Mouse (Mus musculus) retina, postnatal 1 day (tissue): ENCODE measurements around the gene Trabd2b.

ENCODE experiments used
- DNase-seq: peaks from one replicate; pipeline ENCODE4 v3.0.0-alpha.2; 2012

Trabd2b gene

DNA sequence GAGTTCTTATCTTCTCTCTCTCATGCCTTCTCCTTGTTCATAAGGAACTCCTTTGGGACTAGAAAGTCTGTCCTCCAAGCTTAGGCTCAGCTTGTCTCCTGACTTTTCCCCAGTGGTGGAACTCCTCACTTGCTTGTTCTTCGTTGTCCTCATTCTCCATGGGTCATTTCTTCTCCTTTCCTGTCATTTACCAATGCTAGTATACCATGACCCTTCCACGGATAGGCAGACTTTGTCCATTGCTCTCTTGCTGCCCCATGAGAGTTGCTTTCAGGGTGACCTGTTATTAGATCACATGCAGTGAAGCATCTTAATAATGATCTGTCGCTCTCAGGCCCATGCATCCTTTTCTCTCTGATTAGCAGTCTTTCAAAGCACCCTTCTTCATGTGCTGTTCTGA is 46.6 kb downstream of the Trabd2b start:
- no peak for DNase-seq

DNA sequence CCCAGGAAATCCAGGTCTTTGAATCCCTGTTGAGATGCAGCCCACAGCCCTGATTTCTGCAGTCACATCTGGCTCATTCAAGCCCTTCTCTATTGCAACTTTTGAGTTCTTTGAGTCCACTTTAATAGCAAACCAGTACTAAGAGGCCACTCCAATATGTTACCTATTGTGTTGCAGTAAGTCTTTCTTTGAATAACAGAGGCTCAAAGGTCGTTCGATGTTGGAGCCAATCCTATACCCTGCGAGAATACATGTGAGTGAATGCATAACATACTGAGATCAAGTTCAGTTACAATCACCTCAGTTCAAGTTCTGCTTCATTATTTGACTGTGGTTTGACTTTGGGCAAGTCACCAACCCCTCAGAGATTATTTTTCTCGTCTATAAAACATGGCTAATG is 47.5 kb downstream of the Trabd2b start:
- no peak for DNase-seq

DNA sequence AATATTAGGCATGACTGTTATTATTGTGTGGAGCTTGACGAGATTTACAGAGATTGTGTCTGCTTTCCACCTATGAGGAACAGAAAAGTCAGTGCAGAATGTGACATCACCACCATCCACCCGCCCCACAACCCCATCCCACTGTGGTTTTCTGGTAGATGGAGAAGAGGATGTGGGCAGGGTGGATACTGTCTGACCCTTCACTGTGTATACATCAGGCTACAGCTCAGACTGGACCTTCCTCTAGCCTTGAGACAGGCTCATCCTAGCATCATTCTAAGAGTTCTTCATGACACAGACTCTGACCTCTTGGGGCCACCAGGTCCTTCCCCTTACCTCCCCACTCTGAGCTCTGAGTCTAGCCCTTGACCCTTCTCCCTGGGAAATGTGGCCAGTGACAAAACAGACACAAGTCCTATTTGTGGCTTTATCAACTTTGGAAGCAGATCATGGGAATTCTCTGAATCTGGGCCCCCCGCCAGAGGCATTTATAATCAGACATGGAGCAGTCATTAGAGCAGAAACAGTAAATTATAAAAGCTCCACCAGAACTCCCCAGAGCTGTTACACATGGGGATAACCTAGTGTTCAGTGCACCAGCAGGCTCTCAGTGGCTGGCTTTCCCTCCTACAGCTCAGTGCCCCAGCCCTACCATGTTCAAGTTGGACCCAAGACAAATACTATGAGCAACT is 48.1 kb downstream of the Trabd2b start:
- DNase-seq, result no peak

DNA sequence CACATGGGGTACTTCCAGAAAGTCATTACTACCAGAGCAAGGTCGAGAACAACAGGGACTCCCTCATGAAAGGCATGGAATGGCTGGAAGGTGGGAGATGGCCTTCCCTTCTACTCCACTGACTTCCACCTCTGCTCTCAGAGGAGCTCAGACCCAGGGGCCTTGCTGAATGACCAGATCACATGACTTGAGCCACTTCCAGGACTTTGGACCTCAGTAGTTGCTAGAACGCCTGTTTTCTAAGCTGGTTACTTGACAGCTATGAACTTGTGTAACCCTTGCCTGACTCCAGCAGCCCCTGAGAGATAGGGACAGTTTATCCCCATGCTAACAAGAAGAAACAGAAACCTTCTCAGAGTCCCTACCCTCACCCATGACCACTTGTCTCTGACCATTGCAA is 50.6 kb downstream of the Trabd2b start:
- no peak for DNase-seq

DNA sequence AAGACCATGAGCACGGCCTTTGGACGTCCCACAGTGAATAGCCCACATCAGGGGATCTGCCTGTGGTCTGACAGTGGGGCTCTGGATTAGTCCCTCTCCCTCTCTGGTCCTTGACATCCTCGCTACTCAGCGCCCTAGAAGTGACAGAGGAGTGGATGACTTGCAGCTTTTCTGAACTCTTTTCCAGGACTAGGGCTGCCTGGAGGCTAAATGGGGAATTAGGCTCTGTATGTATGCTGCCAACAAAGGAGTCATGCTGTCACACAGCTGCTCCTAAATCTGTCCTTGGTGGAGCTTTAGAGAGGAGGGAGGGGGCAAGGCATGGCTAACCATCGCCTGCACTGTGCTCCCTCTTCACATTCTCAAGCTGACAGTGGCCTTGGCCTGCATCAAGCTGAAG is 53.1 kb downstream of the Trabd2b start:
- DNase-seq, result peak; percentile 70

DNA sequence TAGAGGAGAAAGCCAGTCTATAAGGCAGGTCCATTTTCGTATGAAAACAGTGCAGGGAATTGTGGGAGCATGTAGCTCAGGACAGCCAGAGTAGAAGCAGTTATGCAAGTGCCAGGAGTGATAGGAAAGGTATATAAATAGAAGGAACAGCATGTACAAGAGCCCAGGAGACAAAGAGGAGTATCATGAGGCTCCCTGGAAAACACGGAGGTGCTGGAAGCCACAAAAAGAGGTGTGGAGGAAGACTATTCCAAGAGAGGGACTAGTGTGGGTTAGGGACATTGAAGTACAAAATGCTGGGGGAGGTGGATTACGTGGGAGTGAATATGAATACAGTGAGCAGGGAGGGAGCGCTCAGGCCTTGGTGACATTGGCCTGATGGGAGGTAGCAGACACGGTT is 53.9 kb downstream of the Trabd2b start:
- no peak for DNase-seq

DNA sequence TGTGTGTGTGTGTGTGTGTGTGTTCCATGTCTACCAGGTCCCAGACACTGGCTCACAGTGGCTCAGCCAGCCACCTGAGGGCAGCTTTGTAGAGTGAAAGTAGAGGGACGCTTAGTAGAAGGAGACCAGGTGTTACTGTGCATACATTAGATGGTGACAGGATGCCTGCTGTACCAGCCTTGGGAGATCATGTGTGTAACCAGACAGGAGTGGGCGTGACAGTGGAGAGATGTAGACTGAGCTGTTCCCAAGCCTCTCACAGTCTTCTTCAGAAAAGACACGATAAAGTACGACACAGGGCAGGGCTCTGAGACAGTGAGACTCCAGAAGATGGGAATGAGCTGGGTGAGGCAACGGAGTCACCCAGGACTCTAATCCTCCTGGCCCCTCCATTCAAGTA is 54.6 kb downstream of the Trabd2b start:
- no peak for DNase-seq

DNA sequence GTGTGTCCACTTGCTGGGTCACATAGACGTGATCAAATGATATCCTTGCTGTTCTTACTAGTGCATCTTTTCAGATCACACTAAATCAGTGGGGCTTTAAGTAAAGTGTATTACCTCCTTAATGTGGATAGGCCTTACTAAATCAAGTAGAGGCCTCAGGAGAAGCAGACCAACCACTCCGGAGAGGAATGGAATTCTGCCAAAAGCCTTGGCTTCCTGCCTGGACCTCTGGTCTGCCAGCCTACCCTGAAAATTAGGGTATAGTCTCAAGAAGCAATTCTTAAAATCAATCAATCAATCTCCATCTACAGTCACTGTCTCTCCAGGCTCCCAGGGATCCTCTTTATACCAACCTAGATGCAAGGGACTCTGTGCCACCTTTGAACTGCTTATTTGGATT is 59.1 kb downstream of the Trabd2b start:
- DNase-seq, result no peak

DNA sequence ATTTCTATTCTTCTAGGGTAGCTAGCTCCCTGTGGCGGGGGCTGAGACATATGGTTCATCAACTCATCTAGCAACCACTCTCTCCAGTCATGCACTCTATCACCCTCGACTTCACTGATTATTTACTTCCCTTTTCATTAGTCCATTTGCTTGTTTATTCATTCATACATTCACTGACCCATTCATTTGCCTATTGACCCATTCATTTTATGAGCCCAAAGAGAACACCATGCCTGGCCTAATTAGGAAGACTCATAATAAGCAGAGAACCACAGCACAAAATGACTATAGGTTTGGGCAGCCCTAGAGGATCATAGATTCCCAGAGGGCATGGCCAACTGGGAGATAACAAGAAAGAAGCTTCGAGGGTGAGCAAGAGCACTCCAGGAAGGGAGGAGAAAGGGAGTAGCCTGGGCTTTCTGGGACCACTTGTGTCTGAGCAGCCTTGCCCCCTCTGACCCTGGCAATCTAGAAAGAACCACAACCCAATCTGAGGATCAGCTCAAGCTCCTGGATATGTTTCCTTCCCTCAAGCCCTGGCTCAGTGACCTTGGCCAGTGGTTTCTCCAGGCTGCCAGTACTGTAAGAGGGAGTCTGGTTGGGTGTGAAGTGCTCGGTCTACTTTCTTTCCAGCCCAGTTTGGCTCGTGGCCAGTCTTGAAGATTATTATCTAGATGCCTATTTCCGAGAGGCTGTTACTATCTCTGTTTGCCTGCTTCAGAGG is 61.0 kb downstream of the Trabd2b start:
- peak; percentile 62 for DNase-seq

DNA sequence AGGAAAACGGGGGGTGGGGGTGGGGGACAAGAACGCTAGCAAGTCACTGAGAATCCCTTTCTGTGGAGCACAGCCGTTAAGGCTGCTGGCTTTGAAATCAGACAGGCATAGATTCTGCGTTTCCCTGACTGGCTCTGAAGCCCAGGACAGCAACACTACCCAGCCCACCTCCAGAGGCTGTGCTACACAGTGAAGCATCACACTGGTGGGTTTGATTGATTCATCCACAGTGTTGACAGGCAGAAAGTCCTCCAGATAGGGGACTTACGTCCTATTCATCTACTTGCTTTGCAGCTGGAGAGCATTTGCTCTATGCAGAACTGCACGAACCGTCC is 61.5 kb downstream of the Trabd2b start:
- no peak for DNase-seq

DNA sequence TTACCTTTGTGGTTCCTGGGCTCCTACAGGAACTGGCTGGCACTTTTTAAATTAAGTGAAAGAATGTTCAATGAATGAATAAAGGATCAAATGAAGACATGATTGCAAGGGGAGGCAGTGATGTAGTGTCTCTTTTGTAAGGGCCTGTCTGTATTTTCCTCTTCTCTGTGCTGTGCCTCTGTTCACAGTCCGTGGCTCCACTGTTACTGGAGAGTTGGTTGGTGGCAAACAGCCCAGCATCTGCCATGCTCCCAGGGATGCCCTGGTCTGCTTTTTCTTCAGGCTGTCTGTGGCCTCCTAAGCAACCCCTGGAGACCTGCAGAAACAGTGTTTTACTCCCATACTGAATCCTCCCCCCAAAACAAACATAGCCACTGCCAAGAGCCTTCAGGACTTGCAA is 63.4 kb downstream of the Trabd2b start:
- DNase-seq, result no peak

DNA sequence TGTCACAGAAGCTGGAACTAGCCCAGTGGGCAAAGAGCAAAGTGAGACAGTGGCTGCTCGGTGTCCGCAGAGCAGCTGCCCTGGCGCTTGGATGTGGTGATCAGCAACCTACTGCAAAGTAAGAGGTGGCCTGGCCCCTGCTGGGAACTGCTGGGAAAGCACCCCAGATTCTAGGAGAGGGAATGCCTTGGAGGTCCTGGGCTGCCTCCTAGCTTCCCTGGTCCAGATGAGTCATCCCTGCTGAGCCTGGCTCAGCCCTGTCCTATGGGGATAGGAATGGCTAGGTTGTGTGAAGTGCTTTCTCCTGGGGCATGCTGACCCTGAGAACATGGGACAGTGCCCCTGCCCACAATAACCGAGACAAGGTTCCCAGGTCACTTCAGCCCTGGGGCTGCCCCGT is 65.6 kb downstream of the Trabd2b start:
- DNase-seq, result peak; percentile 11

DNA sequence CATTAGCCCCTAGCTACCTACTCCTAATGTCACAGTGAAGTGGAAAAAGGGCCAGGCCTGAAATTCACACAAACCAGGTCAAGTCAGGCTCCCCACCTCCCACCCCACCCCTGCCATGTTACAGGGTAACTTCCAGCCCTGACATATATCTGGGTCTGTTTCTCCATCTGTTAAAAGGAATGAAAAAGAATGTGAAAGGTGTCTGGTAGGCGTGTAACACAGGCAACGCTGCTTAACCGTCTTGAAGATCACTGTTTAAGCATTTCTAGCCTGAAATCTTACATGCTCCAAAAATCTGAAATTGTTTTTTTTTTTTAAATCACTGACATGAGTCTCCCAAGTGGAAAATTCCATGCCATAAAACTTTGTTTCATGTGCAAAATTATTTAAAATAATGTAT is 69.8 kb downstream of the Trabd2b start:
- no peak for DNase-seq

DNA sequence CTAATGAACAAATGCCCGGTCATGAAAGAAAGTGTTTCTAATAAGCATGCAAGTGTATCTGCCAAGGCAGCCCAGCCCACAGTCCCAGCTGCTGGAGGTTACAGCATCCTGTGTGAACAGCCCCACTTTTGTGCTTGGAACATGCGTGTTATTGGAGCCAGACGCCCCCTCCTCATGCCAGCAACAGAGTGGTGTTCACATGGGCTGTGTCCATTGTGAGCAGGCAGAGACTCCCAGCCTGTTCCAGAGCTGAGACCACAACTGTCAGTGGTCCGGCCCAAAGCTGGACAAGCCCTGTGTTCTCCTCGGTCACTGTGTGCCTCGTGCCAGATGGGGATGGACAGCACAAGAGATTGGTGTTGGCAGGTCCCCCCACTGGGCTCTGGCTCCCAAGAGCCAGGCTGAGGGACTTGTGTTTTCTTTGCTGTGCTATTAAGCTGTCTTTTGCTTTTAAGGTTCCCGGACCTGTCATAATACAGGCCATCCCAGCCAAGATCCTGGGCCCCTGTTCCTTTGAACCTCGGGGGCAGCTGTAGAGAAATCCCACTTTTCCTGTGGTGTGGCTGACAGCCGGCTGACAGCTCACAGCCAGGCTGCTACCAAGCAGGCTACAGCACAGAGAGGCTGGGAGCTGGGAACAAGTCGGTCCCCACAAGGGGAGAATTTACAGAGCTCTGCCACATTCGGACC is 70.7 kb downstream of the Trabd2b start:
- peak; percentile 26 for DNase-seq

DNA sequence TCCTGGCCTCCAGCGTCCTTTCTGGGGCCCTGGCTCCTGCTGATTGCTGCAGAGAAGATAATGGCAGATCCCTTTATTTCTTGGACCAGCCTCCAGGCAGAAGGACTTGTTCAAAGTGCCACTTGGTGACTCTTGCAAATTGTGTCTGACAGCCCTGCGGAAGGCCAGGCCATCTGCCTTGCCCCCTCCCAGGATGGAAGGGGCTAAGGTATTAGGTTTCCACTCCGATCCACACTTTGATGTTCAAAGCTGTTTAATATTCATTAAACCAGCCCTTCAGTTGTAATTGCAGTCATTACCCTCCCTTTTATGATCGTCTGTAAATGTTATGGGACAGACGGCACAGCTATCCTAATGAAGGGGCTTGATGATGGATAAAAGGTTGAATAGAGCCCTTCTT is 75.0 kb downstream of the Trabd2b start:
- DNase-seq, result peak; percentile 13

DNA sequence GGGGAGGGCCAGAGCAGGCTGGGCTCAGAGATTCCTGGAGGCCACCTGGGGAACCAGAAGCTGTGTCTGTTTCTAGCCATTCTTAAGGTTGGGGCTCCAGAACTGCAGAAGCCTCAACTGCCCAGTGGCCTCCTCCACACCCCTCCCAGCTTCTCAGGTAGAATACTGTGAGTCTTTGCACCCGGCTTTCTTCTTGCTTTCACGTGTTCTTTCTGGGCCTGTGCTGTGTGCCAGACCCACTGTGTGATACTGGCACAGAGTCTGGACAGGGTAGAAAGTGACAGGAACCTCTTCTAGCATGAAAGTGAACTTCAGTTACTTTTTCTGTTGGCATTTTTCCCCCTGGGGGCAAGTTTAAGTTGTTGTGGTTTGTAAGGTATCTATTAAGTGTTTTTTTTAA is 77.6 kb downstream of the Trabd2b start:
- DNase-seq, result no peak

DNA sequence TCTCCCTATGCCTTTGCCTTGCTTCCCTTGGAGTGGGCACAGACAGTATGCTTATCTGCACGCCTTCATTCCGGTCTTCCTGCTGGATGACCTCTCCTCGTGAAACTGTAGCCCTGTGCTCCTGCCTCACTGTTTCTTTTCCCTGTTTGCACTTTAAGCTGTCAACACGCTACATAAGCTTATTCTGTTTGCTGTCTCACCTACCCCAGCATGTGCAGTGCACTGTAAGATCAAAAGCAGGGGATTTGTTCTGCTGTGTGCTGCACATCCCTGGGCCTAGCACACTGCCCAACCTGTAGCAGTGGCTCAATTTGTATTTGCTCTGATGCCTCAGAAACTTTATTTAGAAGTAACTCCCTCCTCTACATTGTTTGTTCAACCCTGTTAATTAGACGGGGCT is 79.5 kb downstream of the Trabd2b start:
- no peak for DNase-seq

DNA sequence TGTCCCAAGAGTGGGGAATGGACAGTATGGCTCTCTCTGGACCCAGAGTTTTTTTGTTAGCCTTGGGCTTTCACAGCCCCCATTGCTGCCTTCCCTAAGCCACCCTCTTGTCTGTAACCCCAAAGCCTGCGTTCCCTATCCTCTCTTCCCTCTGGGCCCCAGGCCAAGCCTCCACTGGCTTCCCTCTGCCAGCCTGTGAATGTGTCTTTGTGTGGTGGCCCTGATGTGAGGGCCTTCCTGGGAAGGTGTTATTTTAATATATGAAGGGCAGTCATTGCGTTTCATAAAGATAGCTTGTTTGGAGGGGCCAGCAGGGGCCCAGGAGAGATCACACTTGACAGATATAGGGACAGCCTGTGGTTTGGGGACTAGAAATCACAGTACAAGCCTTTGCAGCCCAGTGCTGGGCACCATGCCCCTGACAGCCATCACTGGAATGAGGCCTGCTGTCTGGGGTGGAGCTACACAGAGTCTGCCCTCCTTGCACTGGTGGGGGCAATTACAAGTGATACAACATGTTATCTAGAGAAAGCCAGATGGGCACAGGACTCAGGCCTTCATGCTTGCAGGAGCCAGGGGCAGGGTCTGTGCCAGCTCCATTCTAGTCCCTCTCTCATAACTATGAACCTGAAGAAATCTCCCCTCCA is 80.5 kb downstream of the Trabd2b start:
- no peak for DNase-seq

DNA sequence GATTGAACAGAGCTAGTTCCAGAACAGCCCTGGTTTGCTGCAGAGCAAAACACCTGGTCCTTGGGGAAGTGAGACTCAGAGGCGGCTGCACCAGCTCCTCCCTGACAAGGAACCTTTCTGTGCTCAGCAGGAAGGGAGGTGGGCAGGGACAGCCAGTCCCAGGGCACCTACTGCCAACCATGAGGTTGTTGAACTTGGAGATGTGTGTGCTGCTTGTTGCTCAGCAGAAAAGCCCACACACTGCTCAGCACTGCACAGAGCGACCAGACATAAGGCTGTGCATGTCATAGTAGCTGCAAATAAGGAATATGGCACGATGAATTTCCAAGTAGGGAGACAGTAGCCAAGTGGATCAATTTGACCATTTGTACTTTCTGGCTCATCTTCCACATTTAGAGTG is 81.2 kb downstream of the Trabd2b start:
- DNase-seq, result no peak

DNA sequence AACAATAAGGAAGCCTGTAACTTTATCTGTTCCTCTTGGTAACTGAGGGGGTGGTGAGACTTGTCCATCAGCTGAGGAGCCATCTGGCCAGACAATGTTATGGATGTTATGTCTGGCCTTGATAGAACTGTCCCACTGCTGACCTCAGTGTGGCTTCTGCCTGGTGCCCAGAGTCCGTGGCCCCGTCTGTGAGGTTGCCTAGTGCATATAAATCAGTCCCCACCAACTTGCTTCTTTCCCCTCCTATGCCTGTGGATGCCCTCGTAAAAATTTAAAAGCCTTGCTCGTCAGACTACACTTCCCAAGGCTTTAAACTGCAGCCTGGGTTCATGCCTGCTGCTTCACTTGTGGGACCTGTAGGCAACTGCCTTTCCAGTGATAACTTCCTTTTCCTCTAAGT is 85.6 kb downstream of the Trabd2b start:
- DNase-seq, result no peak

DNA sequence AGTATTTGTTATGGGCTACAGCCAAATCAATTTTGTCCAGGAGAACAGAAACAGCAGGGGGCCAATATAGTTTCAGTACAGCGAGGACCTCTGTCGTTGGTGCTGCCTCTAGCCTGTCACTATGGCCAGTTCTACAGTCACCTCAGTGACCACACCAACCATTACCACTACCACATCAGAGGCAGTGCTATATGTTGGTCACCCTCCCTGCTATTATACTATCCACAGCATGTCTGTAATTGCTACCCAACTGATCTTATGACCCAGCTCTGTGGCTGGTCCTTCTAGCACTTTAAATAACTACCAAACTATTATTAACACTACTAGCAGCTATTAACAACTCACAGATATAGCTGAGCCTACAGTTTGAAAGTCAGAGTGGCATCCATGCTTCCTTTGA is 87.5 kb downstream of the Trabd2b start:
- no peak for DNase-seq

DNA sequence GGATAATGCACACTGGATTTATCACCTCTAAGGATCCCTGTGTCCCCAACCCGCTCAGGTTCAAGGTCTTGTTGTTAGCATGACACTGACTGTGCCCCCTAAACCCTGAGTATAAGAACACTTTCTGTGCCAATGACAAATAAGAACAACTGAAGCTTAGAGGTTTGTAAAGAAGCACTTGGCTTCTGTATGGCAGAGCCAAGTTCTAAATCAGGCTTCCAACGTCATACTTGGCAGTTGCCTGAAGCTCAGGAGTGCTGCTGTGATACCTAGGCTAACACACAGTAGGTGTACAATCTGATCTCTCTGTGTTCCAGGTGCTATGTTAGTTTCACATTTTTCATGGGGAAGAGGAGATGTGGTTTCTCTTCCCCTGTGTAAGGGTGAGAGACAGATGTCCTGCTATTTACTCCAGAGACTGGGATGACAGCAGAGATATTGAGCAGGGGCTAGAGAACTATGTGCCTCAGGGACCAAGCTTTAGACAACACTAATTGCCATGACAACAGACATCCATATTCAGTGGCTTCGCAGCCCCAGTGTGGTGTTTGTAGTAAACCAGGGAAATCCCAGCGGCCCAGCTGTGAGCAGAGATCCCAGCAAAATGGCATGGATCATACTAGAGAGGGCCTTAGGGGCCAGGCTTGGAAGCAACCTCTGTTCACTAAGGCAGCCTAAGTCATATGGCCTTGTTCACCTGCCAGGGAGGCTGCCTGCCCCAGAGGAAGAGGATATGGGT is 89.3 kb downstream of the Trabd2b start:
- peak; percentile 21 for DNase-seq

DNA sequence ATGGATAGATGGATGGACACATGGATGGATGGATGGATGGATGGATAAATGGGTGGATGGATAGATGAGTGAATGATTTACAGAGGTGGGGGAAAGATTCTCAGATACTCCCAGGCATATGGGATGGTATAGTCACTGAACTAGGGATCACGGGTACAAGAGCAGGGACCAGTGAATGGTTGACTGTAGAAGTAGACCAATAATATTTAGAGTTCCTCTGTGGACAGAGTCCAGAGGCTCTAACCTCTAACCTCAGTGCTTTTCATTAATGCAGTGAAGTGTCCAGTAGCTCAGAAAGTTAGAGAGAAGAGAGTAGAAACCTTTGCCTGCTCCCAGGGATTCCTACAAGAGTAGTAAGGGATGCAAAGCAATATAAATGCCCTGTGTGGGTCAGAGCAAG is 93.1 kb downstream of the Trabd2b start:
- no peak for DNase-seq
